Comparison of ENCODE assay signal across 24 mouse cellular contexts in genomic region chr4:16515659-16516058, GRCm38 (mm10).
"Had no signal": no experiment of that assay in that cellular context is flagged by ENCODE, and none has a peak within 500 bp of the region (broad histone marks: within the 10 kb centered on the region; RNA-seq: fewer than 3 reads in every experiment).

No protein-coding gene starts in this region.

- H3K36me3 ChIP-seq: heart, embryonic 13.5 days; heart, embryonic 15.5 days; hindbrain, embryonic 13.5 days; hindbrain, embryonic 15.5 days; kidney, embryonic 15.5 days; limb, embryonic 10.5 days; limb, embryonic 12.5 days; liver, embryonic 13.5 days; liver, embryonic 15.5 days had no signal

- H3K9me3 ChIP-seq: heart, embryonic 13.5 days; heart, embryonic 15.5 days; hindbrain, embryonic 13.5 days; hindbrain, embryonic 15.5 days; kidney, embryonic 15.5 days; limb, embryonic 10.5 days; limb, embryonic 12.5 days; liver, embryonic 13.5 days; liver, embryonic 15.5 days had no signal

- H3K4me3 ChIP-seq: heart, adult 2 months; heart, embryonic 13.5 days; heart, embryonic 15.5 days; hindbrain, embryonic 13.5 days; hindbrain, embryonic 15.5 days; kidney, embryonic 15.5 days; limb, embryonic 10.5 days; limb, embryonic 12.5 days; liver, embryonic 13.5 days; liver, embryonic 15.5 days had no signal

- ATAC-seq: hindbrain, postnatal 0 days; intestine, embryonic 16.5 days had no signal

- H3K27me3 ChIP-seq: heart, embryonic 13.5 days; heart, embryonic 15.5 days; hindbrain, embryonic 13.5 days; hindbrain, embryonic 15.5 days; kidney, embryonic 15.5 days; limb, embryonic 12.5 days; liver, embryonic 13.5 days; liver, embryonic 15.5 days had no signal

- DNase-seq: gastrocnemius, postnatal 14 days; gastrocnemius, postnatal 36 days; heart, adult 11 months; heart, adult 2 months; heart, postnatal 14 days; heart, postnatal 36 days; kidney, adult 11 months; kidney, adult 2 months; kidney, adult 9 months; kidney, postnatal 14 days; kidney, postnatal 36 days; liver; liver, embryonic 13.5 days had no signal

- H3K4me1 ChIP-seq: heart, embryonic 13.5 days; heart, embryonic 15.5 days; hindbrain, embryonic 13.5 days; hindbrain, embryonic 15.5 days; kidney, embryonic 15.5 days; limb, embryonic 10.5 days; limb, embryonic 12.5 days; liver, embryonic 13.5 days; liver, embryonic 15.5 days had no signal

- H3K27ac ChIP-seq: heart, adult 2 months; heart, embryonic 13.5 days; heart, embryonic 15.5 days; hindbrain, embryonic 13.5 days; hindbrain, embryonic 15.5 days; hindbrain, postnatal 0 days; kidney, embryonic 15.5 days; kidney, postnatal 0 days; limb, embryonic 10.5 days; limb, embryonic 12.5 days; liver, embryonic 13.5 days; liver, embryonic 15.5 days had no signal
